Mouse (Mus musculus) neural tube, embryonic 13.5 days (tissue): ENCODE measurements around the gene Nr2f2. TPM values are rescaled to one million over a fixed set of nuclear protein-coding genes. Genes with fewer than 3 reads are reported as not detected.

Experiments used
- ATAC-seq: fragments of 200-750 bp; cut with Nextera tagmentation; 2 replicates; pipeline ENCODE4 v1.8.0; 2017; ENCODE audit warnings: low read depth, mild to moderate bottlenecking, moderate TSS enrichment, moderate library complexity
- H3K27ac ChIP-seq: fragments of 300-500 bp; sonication (generic); replicated peaks from 2 replicates; pipeline ENCODE4 v1.5.1; 2015; ENCODE audit warnings: moderate library complexity, mild to moderate bottlenecking, inconsistent platforms
- H3K27me3 ChIP-seq: fragments of 300-500 bp; sonication (generic); 2 replicates; pipeline ENCODE4 v1.6.1; 2015; ENCODE audit warnings: mild to moderate bottlenecking, inconsistent platforms
- H3K36me3 ChIP-seq: fragments of 300-500 bp; sonication (generic); 2 replicates; pipeline ENCODE4 v1.6.1; 2015; ENCODE audit warnings: mild to moderate bottlenecking, inconsistent platforms
- H3K4me1 ChIP-seq: fragments of 300-500 bp; sonication (generic); replicated peaks from 2 replicates; pipeline ENCODE4 v1.6.1; 2015; ENCODE audit warnings: inconsistent platforms
- H3K4me2 ChIP-seq: fragments of 300-500 bp; sonication (generic); 2 replicates; pipeline ENCODE4 v1.6.1; 2015; ENCODE audit warnings: inconsistent platforms, mild to moderate bottlenecking, moderate library complexity
- H3K4me3 ChIP-seq: fragments of 300-500 bp; sonication (generic); 2 replicates; pipeline ENCODE4 v1.5.1; 2015; ENCODE audit warnings: mild to moderate bottlenecking, inconsistent platforms
- H3K9ac ChIP-seq: fragments of 300-500 bp; sonication (generic); 2 replicates; pipeline ENCODE4 v1.6.1; 2015; ENCODE audit warnings: moderate library complexity, mild to moderate bottlenecking, inconsistent platforms
- H3K9me3 ChIP-seq: fragments of 300-500 bp; sonication (generic); 2 replicates; pipeline ENCODE4 v1.6.1; 2016; ENCODE audit warnings: inconsistent platforms
- WGBS: fragments of 180-500 bp; shearing (Covaris S2); methylation state at CpG from one replicate; pipeline ENCODE4 v1.1.7; 2015; 5-methylcytosine and 5-hydroxymethylcytosine counted together
- polyA plus RNA-seq: library from polyadenylated mRNA; unstranded; fragments of >200 nt; fragmentation: Nextera tagmentation; extraction: Ambion mirVana; gene quantifications from 2 replicates; pipeline ENCODE4 v1.2.1, GENCODE M21; 2015

Nr2f2 gene
- polyA plus RNA-seq = 85.5 and 87.8 TPM in 2 replicates

DNA sequence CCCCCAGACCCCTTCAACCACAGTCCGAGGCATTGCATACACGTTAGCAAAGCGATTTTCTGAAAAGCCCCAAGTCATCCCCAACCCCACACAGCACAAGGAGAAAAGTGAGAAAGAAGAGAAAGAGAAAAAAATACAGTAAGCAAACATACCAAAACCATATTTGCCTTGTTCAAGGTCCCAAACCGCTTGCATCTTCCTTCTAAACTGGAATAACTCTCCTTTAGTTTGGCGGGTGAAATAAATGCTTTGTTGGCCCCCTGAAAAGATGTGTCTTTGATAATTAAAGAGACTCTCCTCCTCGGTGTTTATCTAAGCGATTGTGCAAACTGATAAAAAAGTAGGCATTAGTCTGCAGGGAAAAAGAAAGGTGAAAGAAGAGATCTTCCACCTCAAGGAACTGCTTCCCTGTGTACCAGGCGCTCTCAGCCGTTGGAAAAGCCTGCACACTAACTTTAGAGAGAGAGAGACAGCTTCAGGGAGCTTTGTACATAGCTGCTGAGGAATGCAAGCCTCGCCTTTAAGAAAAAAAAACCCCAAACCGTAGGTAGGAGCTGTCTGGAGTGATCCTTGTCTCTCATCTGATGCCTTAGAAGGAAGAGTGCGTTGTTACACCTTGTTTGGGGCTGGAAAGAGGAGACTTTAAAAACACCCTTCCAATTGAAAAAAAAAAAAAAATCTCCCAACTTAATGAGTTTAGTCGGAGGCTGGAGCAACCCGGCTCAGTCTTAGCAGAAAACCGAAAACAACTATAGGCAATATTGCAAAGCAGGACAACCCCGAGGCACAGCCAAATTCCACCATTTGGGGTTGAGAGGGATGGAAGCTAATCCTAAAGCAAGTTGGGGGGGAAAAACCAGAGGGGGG, at the start of gene Nr2f2:
Nr2f2 (minus strand) TSS at position 795 of the 867 bp plus-strand sequence.
- WGBS = 1% methylated on average over 16 of the region's 16 CpGs
- H3K9me3 ChIP-seq = no peaks in the 10 kb centered on the region
- peak within 1 kb of the TSS; percentile 90 for H3K4me2 ChIP-seq
- ATAC-seq = no peak
- peaks cover 55% of the 10 kb centered on the region for H3K27me3 ChIP-seq
- peak within 1 kb of the TSS; percentile 89 for H3K27ac ChIP-seq
- H3K36me3 ChIP-seq = no peaks in the 10 kb centered on the region
- peak within 1 kb of the TSS; percentile 52 for H3K4me3 ChIP-seq
- H3K4me1 ChIP-seq = peaks cover 46% of the 10 kb centered on the region
- H3K9ac ChIP-seq = peak within 1 kb of the TSS; percentile 76

DNA sequence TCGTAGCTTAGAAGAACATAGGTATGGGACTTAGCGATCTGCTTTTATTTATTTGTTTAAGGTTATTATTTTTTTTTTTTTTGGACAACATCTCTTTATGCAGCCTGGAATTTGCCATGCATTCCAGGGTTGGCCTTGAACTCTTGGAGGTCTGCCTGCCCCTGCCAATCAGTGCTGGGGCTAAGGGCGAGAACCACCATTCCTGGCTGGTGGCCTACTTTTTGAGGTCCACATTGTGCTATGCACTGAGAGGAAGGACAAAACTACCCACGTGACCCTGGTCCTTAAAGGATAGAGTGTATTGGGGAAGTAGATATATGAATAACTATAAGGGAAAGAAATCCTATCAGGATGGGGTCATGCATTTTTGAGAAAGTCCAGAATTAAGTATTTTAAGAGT, 47.9 kb upstream of the Nr2f2 start:
- no peaks in the 10 kb centered on the region for H3K4me1 ChIP-seq
- no peak overlapping the region for H3K9ac ChIP-seq
- no peak for ATAC-seq
- peaks cover 3% of the 10 kb centered on the region; the same call in 1 of the 2 replicates for H3K36me3 ChIP-seq
- no peak overlapping the region for H3K4me3 ChIP-seq
- H3K27ac ChIP-seq = no peak overlapping the region
- no peaks in the 10 kb centered on the region for H3K9me3 ChIP-seq
- no peaks in the 10 kb centered on the region for H3K27me3 ChIP-seq
- WGBS = 95% methylated on average over 4 of the region's 4 CpGs
- H3K4me2 ChIP-seq = no peak overlapping the region

DNA sequence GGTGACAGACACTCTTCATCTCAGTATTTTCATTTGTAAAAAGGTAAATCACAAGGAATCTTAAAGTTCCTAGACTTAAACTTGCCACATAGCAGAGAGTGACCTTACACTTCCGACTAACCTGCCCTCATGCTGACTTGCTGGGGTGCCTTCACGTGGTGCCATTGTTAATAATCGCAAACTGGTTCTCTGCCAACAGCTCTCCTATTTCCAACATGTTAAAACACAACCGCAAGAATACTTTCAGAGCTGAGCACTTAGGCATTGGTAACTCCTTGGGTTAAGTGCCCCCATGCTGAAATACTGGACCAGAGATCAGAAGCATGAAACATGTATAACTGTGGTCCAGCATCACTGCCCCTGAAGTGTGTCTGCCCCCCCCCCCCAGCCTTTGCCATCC, 47.1 kb upstream of the Nr2f2 start:
- Histone ChIP-seq H3K4me3 (no peak overlapping the region), H3K27me3 (no peaks in the 10 kb centered on the region), H3K36me3 (peaks cover 3% of the 10 kb centered on the region; the same call in 1 of the 2 replicates), H3K9ac (no peak overlapping the region), H3K4me1 (no peaks in the 10 kb centered on the region), H3K9me3 (no peaks in the 10 kb centered on the region), H3K4me2 (no peak overlapping the region), H3K27ac (no peak overlapping the region)
- no peak for ATAC-seq
- 85% methylated on average over 4 of the region's 4 CpGs for WGBS

DNA sequence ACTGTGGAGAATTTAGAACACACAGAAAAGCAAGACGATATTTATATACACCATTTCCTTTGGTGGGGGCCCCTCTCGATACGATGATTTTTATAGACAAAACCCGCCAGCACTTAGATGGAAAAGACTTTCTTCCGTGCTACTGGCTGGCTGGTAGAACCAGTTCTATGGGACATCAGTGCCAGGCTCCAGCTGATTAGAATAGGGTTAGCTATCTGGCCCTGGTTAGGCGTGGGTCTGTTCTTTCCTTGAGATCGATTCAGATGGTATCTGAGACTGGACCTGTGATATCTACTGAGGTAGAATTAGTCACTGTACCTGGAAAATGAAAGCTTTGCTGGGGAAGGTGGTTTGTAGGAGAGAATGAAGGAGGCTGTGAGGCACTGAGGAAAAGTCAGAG, 46.4 kb upstream of the Nr2f2 start:
- no peak overlapping the region for H3K27ac ChIP-seq
- no peaks in the 10 kb centered on the region for H3K9me3 ChIP-seq
- no peak overlapping the region for H3K9ac ChIP-seq
- ATAC-seq = no peak
- no peak overlapping the region for H3K4me2 ChIP-seq
- H3K36me3 ChIP-seq = peaks cover 3% of the 10 kb centered on the region; the same call in 1 of the 2 replicates
- H3K27me3 ChIP-seq = no peaks in the 10 kb centered on the region
- no peaks in the 10 kb centered on the region for H3K4me1 ChIP-seq
- no peak overlapping the region for H3K4me3 ChIP-seq
- 94% methylated on average over 7 of the region's 7 CpGs for WGBS

DNA sequence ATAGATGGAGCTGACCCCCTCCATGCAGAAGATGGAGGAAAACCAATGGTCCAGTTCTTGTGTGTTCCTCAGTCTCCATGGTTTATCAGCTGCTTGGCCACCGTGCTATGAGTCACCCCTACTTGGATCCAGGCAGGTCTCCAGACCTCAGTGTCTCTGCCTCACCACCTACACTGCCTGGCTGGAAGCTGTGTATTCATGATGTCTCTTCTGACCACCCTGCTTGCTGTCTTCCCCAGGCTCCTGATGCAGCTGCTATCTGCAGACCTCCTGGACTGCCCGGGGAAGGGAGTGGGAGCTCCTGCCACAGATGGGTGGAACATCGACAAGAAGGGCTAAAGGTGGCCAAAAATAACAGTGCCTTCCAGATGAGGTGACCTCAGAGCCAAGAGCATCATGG, 43.8 kb upstream of the Nr2f2 start:
- 92% methylated on average over 3 of the region's 3 CpGs for WGBS
- Histone ChIP-seq H3K9ac (no peak overlapping the region), H3K36me3 (peaks cover 3% of the 10 kb centered on the region; the same call in 1 of the 2 replicates), H3K9me3 (no peaks in the 10 kb centered on the region), H3K27me3 (no peaks in the 10 kb centered on the region), H3K27ac (no peak overlapping the region), H3K4me3 (no peak overlapping the region), H3K4me1 (no peaks in the 10 kb centered on the region), H3K4me2 (no peak overlapping the region)
- no peak for ATAC-seq

DNA sequence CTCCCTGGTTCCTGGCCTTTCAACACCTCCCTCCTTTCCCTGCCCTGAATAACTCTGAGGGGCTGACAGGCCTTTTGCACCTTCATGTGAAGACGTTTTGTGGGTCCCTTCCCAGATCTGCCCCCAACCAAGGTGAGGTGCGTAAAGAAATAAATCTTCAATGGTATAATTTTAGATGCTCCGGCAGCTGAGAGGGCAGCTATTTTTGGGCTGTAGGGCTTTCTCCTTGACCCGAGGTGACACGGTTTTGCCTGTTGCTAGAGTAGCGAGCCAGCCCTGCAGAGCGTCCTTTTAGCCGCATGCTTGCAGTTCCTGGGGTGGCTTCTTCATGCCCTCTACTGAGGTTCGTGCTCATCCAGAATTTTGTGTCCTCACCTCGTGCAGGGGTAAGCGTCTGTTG, 43.4 kb upstream of the Nr2f2 start:
- ATAC-seq = no peak
- Histone ChIP-seq H3K36me3 (peaks cover 3% of the 10 kb centered on the region; the same call in 1 of the 2 replicates), H3K4me1 (no peaks in the 10 kb centered on the region), H3K27me3 (no peaks in the 10 kb centered on the region), H3K9ac (no peak overlapping the region), H3K27ac (no peak overlapping the region), H3K4me2 (no peak overlapping the region), H3K4me3 (no peak overlapping the region), H3K9me3 (no peaks in the 10 kb centered on the region)
- WGBS = 85% methylated on average over 11 of the region's 11 CpGs

DNA sequence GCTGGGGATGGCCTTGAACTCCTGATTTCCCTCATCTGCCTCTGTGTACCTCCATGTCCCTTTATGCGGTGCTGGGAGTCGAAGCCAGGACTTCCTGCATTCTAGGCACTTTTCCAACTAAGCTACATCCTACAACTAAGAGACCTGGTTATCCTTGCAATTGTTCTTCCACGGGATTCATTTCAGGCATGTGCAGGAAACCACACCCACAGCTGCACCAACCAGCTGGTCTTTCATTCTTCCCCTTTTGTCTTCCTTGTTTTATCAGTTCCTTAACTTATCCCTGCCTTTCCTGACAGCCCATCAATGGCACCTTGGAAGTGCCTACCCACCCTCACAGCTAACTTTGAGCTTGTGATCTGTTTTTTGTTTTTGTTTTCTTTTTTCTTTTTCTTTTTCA, 42.3 kb upstream of the Nr2f2 start:
- Histone ChIP-seq H3K4me2 (no peak overlapping the region), H3K9me3 (no peaks in the 10 kb centered on the region), H3K27ac (no peak overlapping the region), H3K9ac (no peak overlapping the region), H3K4me1 (no peaks in the 10 kb centered on the region), H3K27me3 (no peaks in the 10 kb centered on the region), H3K4me3 (no peak overlapping the region), H3K36me3 (peaks cover 3% of the 10 kb centered on the region; the same call in 1 of the 2 replicates)
- no peak for ATAC-seq
- 79% methylated on average over 3 of the region's 3 CpGs for WGBS

DNA sequence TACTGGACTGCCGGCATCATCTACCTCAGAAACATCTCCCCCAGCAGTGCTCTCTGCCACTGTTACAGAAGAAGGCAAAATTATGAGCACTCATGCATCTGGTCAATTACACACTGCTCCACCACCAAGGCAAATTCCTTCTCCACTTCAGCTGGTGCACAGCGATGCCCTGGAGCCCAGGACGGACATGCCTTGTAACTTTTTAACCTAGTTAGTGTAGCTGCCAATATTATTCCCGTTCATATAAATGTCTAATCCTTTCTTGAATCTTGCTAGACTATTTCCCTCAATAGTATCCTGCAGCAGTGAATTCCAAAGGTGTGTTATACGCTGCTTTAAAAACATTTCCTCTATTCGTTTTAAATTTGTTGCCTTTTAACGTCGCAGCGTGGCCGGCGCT, 40.6 kb upstream of the Nr2f2 start:
- WGBS = 84% methylated on average over 11 of the region's 11 CpGs
- Histone ChIP-seq H3K4me1 (no peaks in the 10 kb centered on the region), H3K4me2 (no peak overlapping the region), H3K27me3 (no peaks in the 10 kb centered on the region), H3K9me3 (no peaks in the 10 kb centered on the region), H3K27ac (no peak overlapping the region), H3K4me3 (no peak overlapping the region), H3K9ac (no peak overlapping the region), H3K36me3 (peaks cover 3% of the 10 kb centered on the region; the same call in 1 of the 2 replicates)
- ATAC-seq = no peak

DNA sequence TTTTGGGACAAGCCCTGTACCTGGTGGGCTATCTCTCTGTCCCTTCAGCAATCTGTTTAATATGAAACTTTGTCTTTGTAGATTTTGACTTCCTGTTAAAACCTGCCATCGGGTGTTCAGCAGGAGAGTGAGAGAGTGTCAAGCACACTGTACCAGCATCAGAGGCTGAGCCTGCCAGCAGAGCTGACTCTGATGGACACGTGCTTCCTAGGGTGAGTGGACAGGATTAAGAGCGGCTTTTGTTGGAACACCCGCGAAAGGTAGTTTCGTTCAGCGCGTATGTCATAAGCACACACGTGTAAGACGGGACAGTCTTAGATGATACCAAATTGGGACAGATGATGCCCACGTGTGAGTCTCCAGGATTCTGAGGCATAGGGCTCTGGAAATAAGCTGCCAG, 40.0 kb upstream of the Nr2f2 start:
- H3K4me2 ChIP-seq = no peak overlapping the region
- H3K9ac ChIP-seq = no peak overlapping the region
- peaks cover 3% of the 10 kb centered on the region; the same call in 1 of the 2 replicates for H3K36me3 ChIP-seq
- H3K9me3 ChIP-seq = no peaks in the 10 kb centered on the region
- no peak overlapping the region for H3K4me3 ChIP-seq
- no peaks in the 10 kb centered on the region for H3K4me1 ChIP-seq
- 90% methylated on average over 11 of the region's 11 CpGs for WGBS
- no peaks in the 10 kb centered on the region for H3K27me3 ChIP-seq
- ATAC-seq = no peak
- H3K27ac ChIP-seq = no peak overlapping the region

DNA sequence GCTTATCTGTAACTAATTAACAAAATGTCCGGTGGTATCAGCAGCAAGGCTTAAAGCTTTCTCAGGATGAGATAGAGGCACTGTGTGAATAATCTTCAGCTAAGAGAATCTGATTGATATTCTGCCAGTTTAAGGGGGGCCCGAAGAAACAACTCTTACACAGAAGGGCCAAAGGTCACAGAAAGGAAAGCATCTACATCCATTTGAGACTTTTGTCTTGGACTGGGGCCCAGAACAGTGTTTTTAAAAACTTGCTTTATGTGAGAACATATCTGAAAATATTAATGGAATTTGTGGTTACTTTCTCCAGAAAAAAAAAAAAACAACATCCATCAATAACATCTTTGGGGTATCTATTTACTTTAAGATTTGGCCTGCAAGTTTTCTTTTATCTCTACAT, 38.9 kb upstream of the Nr2f2 start:
- Histone ChIP-seq H3K4me2 (no peak overlapping the region), H3K27ac (no peak overlapping the region), H3K4me3 (no peak overlapping the region), H3K9me3 (no peaks in the 10 kb centered on the region), H3K9ac (no peak overlapping the region), H3K27me3 (no peaks in the 10 kb centered on the region), H3K36me3 (peaks cover 2% of the 10 kb centered on the region; the same call in 1 of the 2 replicates), H3K4me1 (no peaks in the 10 kb centered on the region)
- ATAC-seq = no peak
- WGBS = 75% methylated on average over 2 of the region's 2 CpGs

DNA sequence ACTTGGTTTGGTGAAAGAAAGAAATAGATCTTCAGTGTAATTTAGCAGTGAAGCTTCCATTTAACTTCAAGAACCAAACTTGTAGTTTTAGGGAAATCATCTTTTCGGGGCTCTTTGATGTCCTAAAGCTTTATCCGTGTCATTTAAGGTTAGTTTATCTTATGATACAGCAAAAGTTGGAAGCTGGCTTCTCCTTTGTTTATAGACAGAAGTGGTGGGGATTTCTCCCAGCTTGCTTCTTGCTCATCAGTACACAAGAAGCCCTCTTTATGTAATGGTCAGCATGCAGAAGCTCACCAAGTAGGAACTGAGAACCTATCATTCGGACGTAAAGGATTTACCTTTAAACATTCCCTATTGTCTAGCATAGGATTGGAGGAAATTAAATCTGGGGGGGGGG, 16.3 kb upstream of the Nr2f2 start:
- 97% methylated on average over 4 of the region's 4 CpGs for WGBS
- Histone ChIP-seq H3K27me3 (no peaks in the 10 kb centered on the region), H3K4me1 (no peaks in the 10 kb centered on the region), H3K9me3 (no peaks in the 10 kb centered on the region), H3K36me3 (no peaks in the 10 kb centered on the region), H3K9ac (no peak overlapping the region), H3K27ac (no peak overlapping the region), H3K4me2 (no peak overlapping the region), H3K4me3 (no peak overlapping the region)
- no peak for ATAC-seq

DNA sequence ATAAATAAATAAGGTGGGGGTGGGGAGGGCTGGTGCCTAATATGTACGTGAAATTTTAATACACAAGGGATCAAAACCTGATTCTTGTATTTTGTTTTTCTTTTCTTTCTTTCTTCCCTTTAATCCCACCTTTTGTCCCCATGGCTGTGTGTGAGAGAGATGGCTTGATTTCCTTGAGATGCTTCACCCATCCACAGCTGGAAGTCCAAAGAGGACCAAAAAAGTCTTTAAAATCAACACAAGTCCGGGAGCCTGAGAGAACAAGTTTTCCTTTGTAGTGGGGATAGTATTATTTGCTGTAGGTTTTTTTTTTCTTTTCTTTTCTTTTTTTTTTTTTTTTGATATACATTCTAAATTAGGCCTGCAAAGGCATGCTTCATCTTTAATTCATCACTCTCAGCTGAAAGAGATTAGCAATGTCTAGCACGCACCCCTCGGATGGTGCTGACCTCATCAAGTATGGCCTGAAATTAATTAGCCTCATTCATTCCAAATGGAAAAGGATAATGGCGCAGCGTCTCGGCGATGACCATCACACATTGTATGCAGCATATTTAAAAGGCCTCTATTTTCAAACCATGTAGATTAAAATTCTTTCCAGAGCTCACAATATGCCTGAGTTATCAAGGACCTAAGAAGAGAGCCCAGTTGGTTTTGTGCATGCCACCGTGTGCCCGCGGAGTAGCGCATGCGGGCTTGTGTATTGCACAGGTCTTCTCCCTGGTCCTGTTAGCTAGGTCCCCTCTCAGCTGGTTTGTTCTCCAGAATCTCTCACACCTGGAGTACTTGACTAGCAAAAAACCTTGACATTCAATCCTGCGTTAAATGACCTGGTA, 15.1 kb upstream of the Nr2f2 start:
- WGBS = 64% methylated on average over 14 of the region's 14 CpGs
- ATAC-seq = no peak
- Histone ChIP-seq H3K9ac (no peak overlapping the region), H3K4me1 (no peaks in the 10 kb centered on the region), H3K27me3 (no peaks in the 10 kb centered on the region), H3K27ac (no peak overlapping the region; the same call in 1 of the 2 replicates), H3K36me3 (no peaks in the 10 kb centered on the region), H3K4me2 (no peak overlapping the region), H3K4me3 (no peak overlapping the region), H3K9me3 (no peaks in the 10 kb centered on the region)
